Mouse (Mus musculus): Measurements from ENCODE around the gene Cenpp.

Cenpp gene

DNA sequence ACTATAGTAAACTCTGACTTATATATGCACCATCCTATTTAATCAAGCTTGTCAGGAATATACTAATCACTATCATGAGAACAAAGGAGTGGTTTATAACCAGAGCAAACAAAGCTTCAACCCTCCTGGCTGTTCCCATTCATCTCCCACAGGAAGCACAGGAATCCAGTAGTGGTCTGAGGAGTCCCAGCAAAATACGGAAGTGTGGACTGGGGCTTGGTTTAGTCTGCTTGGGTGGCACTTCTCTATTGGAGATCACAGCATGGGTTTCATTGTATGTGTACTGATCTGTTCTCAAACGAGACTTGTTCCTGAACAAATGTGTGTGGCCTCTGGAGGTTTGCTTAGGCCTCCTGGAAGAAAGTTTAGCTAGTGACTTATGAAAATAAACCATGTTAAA, 133.8 kb downstream of the Cenpp start:
- no peak for DNase-seq

DNA sequence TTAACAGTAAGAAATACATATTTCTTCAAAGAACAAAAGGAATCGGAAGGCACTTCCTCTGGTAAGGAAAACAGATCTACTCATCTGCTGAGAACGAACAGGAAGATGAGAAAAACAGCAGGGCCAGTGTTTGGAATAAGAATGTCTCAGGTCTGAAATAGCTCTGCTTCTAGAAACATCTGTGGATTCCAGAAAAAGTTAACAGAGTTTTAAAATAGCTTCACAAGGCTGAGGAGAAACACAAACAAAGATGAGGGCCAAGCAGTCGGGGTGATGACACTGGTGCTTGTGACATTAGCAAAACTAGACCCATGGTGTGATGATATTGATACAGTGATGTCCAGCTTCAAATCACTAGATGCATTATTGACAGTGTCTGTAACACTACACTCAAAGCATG, 145.4 kb downstream of the Cenpp start:
- no peak for DNase-seq

DNA sequence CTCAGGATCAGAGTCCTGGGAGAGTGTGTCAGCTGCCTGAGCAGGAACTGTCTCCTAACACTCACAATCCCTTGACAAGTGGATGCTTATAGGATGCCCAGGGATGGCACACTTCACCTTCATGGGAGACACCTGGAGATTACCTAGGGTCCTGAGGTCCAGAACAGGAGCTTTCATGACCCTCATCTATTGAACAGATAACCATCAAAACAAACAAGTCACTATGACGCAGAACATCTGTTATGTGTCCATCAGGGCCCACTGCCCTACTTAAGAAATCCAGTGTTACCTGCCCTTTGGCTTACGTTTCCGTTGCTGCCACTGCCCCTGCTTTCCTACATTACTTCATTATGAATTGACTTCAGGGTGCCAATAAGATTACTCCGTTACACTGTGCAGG, 146.8 kb downstream of the Cenpp start:
- no peak for DNase-seq

DNA sequence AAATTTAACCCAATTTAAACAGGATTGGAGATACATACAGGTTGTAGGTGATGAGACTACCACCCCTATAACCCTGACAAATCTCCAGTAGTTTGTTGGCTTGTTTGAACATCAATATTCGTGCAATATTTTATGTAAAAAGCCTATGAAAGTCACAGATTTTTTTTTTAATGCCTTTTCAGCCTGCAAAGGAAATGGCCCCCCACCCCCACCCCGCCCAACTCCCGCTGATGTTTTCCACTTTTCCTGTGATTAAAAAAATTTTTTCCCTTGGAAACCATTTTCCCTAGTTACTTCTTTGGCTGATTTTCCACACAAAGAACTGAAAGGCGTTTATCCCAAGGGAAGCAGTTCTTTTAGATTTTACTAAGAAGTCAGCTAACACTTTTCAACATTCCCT, 148.1 kb downstream of the Cenpp start, which contains the start of gene Ecm2:
Gene Ecm2, plus strand, starts transcription at position 301 of the 400 bp plus-strand sequence.
- DNase-seq: no peak

DNA sequence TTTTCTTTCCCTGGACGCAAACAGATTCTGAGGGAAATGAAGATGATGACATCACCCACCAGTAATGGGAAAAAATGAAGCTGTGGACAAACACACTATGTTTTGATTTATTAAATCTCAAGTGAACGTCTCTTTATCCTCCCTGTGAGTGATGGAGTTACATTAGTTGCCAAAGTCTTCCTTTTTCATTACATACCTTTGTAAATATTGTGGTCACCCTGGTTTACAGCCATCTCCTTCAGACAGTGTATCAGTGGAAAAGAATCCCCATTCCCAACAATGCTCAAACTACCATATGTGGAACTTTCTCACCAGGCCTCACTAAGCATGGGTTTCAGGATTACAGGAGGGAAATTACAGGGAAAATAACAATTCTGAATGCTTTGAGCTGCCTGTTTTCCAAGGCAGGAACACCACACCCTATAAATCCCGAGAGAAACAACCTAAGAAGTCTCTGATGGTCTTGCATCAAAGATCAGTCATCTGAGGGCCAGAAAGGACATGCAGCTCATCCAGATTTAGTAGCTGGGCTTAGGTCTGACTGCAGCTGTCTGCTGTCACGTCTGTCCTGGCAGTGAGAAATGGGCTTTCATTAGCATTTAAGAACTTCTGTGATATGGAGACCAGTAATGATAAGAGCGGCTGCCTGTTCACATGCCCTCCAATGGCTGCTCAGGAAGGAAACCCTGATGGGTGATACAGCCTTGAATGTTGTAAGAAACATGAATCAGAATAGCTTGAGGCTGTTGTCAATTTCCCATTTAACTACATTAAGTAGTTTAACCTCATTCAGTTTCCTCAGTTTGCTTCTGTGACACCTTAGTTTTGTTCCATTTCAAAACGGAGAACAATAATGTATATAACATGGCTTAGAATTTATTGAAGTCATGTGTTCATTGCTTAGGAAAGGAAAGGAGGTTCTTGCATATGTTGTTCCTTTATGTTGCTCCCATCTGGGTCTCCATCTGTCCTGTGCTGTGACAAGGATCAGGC, 159.9 kb downstream of the Cenpp start, which contains the start of gene Tes3-ps:
Gene Tes3-ps, plus strand, starts transcription at position 943 of the 993 bp plus-strand sequence.
- no peak for DNase-seq

DNA sequence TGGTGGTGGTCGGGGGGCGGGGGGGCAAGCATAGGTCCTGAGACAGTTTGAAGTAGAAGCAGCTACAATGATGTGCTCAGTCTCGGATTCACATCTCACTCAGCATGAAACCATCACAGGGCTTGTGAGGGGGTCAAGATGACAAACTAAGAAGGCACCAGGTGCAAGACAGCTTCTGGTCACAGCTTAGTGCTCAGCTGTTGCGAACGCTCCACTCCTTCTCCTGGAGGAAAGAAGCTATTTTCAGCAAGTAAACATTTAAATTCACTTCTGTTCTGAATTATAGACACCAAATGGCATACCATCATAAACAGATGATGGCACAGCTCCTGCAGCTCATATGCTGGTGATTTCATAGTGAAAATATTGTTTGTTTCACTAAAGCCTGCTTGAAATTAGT, 167.2 kb downstream of the Cenpp start:
- no peak for DNase-seq

DNA sequence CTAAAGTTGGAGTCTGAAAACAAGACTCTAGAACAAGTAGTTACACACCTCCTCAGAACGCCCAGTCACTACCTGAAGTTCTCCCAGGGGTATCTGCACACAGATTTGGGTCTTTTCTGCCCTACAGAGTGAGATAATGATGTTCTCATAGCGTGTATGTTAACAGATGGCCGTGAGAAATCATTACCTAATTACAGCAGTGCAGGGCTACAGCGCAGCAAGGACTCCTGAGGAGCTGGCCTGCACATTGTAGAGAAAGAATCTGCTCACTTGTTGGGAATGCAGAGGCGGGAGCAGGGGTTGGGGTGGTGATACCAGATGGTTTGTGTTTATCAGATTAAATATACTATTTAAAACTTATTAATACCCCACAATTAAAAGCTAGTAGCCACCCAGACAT, 172.0 kb downstream of the Cenpp start:
- no peak for DNase-seq

DNA sequence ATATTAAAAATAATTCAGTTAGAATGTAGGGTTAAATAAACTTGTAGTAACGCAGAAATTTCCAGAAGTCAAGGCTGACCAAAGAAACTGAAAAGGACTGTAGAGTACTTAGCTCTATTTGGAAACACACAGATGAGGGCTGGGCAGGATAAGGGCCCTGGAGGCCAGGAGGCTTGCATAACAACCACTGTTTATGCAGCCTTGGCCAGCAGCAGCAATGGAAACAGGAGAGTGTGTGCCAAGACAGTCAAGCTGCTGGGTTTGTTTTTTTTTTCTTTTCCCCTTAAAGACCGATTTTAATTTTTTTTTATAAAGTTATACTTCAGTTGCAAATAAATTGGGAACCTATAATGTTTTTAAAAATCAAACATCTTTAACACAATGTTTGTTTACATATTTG, 172.5 kb downstream of the Cenpp start:
- no peak for DNase-seq

DNA sequence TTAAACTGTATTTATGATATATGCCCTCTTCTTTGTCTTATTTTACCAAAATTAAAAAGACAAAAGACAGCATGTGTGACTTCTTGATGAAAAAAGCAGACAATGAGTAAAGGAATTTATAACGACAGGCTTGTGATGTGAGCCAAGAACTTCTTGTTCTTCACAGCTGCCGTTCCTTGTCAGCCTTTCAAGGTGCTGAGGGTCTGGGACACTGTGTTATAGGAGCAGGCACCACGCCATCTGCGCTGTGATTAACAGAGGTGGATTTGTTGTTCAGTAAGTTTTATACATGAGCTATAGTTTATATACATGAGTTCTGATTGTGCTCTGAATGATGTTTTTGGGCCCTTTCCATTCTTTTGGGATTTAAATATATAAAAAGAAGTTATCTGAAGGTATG, 173.2 kb downstream of the Cenpp start:
- no peak for DNase-seq

DNA sequence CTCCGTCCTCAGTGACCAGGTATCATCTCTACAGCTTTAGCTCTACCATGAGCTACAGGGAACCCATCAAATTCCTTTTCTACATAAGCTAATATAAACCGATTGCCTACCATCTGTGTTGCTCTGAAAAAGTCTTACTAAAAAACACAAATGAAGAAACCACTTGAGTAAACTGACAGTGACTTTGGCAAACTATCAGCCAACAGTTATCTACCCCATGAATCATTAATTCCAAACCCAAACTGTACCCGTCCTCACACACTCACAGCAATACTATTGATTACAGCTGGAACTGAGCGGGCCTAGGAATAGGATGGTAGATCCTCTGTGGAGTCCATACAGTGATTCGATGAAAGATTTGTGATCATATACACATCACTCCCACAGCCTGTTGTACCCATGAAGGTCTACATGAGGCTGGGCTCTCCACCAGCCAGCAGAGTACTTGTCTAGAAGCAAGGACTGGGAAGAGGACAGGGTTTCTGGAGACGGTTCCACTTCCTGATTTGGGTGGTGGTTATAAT, 173.7 kb downstream of the Cenpp start:
- DNase-seq: no peak

DNA sequence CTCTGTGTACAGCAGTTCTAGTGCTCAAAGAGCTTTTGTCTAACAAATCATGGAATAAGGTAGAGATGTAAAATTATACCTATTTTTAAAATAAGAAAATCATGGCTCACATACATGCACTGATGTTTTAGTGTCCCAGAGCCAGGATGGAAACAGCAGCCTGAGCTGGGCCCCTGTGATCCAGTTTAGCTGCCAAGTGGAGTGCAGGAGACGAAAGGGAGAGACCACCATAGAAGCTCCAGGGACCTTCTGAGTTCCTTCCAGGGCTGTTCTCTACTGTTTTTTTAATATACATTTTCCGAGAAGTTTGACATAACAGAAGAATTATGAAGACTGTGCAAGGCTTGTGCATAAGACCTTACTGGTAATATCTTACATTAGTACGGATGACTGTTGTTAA, 174.7 kb downstream of the Cenpp start:
- no peak for DNase-seq

DNA sequence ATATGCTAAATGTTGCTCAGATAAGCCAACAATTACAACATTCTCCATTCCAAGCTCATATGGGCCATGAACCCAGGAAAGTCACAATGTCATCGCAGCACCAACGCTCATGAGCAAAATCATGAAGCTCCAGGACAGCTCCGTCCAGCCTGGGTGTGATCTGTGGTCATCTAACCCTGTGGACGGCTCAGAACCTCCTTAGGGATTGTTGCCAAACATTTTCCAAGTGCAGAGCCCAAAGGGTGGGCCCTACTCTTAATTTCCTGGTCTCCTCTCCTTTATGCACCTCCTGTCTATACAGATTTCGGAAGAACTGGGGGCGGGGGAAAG, 179.9 kb downstream of the Cenpp start:
- no peak for DNase-seq

DNA sequence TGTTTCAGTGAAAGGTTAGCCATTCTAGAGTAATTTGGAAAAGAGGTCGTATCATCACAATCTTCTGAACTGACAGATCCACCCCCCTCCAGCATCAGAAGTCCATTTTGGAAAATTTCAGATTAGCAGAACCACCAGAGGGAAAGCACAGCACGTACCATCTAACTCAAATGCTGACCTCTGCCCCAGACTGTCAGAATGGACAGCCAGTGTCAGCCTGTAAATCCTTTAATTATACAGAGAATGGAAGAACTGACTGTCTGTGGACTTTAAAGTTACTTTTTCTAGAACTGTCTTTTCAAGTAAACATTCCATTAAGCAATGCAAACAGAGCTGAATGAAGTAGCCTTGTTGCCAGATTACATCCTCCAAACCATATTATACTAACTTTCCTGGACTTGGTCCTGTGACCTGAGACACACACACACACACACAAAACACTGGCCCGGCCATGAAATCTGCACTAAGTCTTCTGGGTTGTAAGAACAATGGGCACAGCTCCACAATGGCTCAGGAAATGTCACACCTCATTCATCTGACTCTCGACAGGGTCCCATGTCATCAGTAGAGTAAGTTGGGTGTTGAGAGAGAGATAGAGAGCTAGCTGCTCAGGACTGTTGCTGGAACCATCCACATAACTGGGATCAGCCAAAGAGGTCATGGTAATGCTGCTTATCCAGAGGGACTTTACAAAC, 180.5 kb downstream of the Cenpp start:
- DNase-seq: no peak

DNA sequence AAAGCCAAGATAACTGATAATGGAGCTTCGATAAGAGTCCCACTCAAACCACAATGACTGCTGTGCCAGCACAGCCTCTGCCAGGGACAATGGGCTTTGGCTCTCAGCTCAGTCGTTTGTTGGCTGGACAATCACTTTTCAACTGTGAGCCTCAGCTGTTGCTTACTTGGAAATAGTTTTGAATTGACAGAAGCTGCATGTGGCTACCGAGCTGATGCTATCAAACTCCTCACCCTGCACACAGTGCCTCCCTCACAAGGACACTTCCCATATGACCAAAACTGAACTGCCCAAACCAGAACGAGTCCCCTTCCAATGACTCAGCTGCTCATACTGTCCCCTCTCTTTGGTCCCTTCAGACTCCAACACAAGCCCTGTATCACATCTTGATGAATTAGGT, 181.8 kb downstream of the Cenpp start:
- DNase-seq: no peak

DNA sequence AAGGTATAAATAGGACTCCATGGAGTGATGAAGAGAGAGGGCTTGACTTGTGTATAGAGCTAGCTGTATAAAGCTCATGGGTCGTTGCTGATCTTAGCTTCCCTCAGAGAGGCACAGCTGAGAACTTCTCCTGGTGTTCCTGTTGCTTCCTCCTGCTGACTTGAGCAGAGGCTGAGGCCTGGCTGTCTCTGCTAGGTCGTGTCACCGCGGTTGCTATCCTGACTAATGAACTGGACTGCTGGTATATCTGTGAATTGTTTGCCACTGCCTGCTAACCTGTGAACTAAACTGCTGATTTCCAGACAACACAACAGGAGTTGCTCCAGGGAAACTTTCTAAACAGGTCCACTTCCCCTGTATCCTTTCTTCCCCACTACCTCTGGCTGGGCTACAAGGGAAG, 182.3 kb downstream of the Cenpp start:
- no peak for DNase-seq

DNA sequence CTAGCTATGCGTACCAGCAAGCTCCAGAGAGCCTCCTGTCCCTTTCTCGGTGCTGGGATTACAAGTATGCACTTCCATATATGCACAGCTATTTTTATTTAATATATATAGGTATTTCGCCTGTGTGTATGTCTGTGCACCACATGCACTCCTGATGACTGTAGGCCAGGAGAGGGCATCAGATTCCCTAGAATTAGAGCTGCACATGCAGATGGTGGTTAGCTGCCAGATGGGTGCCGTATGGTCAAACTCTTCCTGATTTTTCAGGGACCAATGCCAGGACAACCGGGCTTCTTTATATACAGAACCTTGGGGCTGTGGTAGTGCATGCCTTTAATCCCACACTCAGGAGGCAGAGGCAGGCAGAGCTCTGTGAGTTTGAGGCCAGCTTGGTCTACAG, 183.6 kb downstream of the Cenpp start:
- DNase-seq: no peak

DNA sequence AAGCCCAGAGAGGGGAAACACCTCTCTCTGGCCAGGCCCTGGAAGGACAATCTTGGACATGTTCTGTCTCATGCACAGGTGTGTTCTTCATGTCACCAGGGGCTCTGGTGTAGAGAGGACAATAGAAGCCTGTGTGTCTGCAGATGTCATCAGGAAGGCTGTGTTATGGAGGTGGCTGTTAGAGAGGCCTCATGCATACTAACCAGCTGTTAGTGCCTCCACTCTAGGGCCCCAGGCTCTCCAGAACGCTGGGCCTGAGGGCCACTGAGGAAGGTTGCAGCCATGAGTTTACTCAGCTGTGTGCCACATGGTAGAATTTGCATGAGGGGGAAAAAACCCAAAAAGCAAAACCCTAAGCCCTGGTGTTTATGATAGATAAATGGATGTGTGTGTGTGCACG, 185.0 kb downstream of the Cenpp start:
- DNase-seq: no peak

DNA sequence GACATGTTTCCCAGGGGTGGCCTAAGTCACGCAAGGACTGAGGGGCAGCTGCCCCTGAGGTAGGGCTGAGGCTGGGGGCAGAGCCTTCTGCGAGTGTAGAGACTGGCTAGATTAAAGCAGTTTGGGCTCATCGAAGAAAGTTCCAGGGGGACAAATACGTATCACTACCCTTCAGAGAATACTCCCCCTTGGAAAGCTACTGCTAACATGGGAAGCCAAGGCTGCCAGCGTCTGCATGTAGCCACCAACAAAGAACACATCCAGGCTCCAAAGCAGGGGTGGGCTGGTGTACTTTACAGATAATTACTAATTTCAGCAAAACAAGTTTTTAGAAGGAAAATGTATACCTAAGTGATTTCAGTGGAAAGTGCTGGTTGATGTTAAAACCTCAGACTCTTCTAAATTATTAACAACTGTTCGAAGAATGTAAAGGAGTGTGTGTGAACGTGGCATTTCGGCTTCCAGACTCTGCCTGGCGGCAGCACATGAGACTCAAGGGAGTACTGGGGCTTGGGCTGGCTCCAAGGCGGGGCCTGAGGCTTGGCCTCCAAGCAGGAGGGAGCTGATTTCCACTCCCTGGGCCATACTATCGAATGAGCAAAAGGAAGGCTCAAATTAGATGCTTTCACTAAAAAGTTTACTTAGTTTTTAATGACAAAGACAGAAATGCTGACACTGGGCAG, 186.1 kb downstream of the Cenpp start:
- no peak for DNase-seq

DNA sequence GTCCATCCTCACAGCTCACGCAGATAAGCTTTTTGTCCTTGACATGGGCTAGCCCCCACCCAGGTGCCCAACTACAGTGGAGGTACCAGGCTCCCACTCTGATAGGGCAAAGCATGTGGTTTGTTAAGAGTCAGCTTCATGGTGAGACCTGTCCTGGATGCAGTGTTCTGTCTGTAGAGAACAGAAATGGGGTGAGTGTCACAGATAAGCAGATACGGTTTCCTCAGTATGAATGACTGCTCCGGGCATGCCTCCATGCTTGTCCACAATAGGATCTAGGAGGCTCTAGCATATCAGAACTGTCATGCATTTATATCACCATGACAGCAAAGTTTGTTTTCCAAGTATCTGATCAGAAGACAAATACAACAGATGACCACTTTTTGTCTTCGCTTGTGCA, 186.7 kb downstream of the Cenpp start:
- DNase-seq: no peak

DNA sequence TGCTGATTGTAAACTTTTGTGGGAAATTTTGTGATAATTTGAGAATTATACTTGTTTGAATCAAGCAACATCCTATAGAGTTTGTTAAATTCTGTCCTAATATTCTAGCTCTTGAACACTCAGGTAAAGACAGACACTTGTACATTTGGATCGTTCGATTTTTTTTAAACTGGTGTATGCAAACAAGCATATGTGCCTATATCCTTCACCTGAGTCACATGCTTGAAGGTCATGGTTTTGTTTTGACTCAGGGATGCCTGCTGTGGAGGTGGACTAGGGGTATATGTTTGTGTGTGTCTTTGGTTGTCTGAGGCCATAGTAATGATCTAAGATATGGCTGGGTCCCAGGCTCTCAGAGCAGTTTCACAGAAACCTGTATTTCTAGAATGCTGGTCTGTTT, 189.7 kb downstream of the Cenpp start:
- no peak for DNase-seq

DNA sequence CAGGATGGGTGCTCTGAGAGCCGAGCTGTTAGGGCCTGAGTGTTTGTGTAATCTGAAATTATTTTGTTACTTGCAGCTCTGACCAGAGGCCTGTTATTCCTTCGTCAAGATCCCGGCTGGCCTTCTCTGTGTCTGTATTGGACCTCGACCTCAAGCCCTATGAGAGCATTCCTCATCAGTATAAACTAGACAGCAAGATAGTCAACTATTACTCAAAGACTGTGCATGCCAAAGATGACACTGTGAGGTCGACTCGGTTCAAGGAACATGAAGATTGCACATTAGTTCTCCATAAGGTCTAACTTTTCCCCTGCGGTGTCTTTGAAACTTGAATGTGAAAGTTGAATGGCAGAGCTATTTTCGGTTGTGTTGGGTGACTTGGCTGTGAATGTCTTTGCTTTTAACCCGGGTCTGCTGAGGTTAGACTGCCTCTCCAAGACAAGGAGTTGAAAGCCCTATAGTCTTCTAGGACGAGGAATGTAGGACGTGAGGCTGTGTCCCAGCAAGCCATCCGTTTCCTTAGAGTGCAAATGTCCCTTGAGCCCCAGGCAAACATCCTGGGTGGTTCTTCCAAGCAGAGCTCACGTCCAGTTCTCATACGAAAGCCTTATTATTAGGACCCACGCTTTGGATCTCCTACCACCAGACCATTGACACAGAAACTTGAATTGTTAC, 191.0 kb downstream of the Cenpp start:
- DNase-seq: no peak

DNA sequence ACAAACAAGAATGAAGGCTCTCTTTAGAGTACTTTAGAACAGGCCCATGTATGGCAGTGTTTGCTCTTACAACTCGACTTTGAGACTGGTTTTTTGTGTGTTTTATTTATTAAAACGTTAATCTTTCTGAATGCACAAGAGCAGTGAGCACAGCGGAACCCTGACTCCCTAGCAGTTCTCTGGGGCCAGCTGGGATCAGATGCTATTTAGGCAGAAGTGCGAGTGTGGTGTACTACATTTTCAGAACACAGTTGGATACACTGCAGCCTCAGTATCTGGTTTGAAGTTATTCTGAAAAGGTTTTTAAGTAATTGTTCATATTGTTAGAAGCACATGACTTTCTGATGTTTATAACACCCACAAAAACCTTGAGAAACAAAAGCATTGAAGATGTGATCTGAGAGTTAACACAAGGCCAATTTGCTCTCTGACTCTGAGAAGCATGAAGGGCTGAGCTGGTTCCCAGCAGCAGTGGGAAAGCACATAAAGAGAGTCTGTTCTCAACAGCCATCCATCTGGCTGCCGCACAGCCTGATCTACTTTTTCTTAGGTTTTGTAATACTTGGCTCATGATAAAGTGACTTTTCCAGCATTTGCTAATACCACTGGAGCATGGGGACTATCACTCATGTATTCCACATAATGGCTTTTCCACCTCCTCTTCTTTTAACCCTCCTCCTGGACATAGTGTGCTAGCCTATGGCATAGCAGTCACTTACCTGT, 191.7 kb downstream of the Cenpp start:
- no peak for DNase-seq

Data from thymus, postnatal 14 days (tissue).